9 mouse cellular contexts compared by ENCODE assay signal in genomic region chr19:43905985-43906384, GRCm38 (mm10). TPM values are rescaled to one million over a fixed set of nuclear protein-coding genes. Genes with fewer than 3 reads are reported as not detected.
DNase-seq lines count a peak whose midpoint lies in the region; ATAC-seq and TF ChIP-seq lines count a peak whose summit lies in the region.
"Had no signal": no experiment of that assay in that cellular context is flagged by ENCODE, and none has a peak within 500 bp of the region (broad histone marks: within the 10 kb centered on the region; RNA-seq: fewer than 3 reads in every experiment).

No protein-coding gene starts in this region.

- no peak for ATAC-seq in liver, embryonic 11.5 days (replicated peaks; ENCODE audit: low FRiP score)
- no peak for ATAC-seq in liver, embryonic 14.5 days (ENCODE audit: insufficient read depth)

- H3K36me3 ChIP-seq in liver, embryonic 11.5 days (ENCODE audit: control insufficient read depth, insufficient read depth, low read length), result 0 out of 2 replicates have a peak, but pooled peaks cover 2% of the 10 kb centered on the region
- H3K36me3 ChIP-seq in liver, embryonic 14.5 days (replicated peaks; ENCODE audit: control insufficient read depth, insufficient read depth, low read depth), result no peaks in the 10 kb centered on the region

- no peak for TF ChIP-seq POLR2A in bone marrow macrophage, adult 2 months (IDR thresholded peaks at IDR 0.05; ENCODE audit: borderline replicate concordance, low read depth, low read length)

- H3K9me3 ChIP-seq in liver, embryonic 11.5 days (ENCODE audit: control insufficient read depth, low read length), result no peaks in the 10 kb centered on the region
- H3K9me3 ChIP-seq in liver, embryonic 14.5 days (ENCODE audit: control insufficient read depth, low read length), result no peaks in the 10 kb centered on the region
- H3K9me3 ChIP-seq: midbrain, embryonic 12.5 days had no signal

- TF ChIP-seq CTCF in bone marrow macrophage, adult 2 months (IDR thresholded peaks at IDR 0.05; ENCODE audit: low read depth, low read length), result peak; percentile 38
- TF ChIP-seq CTCF in liver, embryonic 14.5 days (IDR thresholded peaks at IDR 0.05; ENCODE audit: low read depth), result peak; percentile 48

- H3K27me3 ChIP-seq in liver, embryonic 11.5 days (replicated peaks; ENCODE audit: control insufficient read depth, insufficient read depth, low read length), result no peaks in the 10 kb centered on the region
- no peaks in the 10 kb centered on the region for H3K27me3 ChIP-seq in liver, embryonic 14.5 days (ENCODE audit: control insufficient read depth, insufficient read depth, low read length)
- H3K27me3 ChIP-seq: midbrain, embryonic 12.5 days had no signal

- DNase-seq in cerebellum, postnatal 10 days, result peak; percentile 69 to 73
- DNase-seq in cerebellum, adult 9-10 months, result no peak
- DNase-seq in liver, result peak; percentile 30
- DNase-seq in liver, embryonic 11.5 days (ENCODE audit: low spot score), result no peak
- no peak for DNase-seq in liver, embryonic 14.5 days (ENCODE audit: low read depth in 3 of 3, low spot score in 3 of 3)
- peak; percentile 51 for DNase-seq in thymus, postnatal 4 days
- no peak for DNase-seq in urinary bladder, postnatal 10 days (ENCODE audit: low spot score)

- H3K4me2 ChIP-seq in liver, embryonic 11.5 days, result no peak overlapping the region
- H3K4me2 ChIP-seq in liver, embryonic 14.5 days (ENCODE audit: low read depth), result no peak overlapping the region
- H3K4me2 ChIP-seq: midbrain, embryonic 12.5 days had no signal

- TF ChIP-seq EP300 in liver, embryonic 14.5 days (IDR thresholded peaks at IDR 0.05; ENCODE audit: low read depth), result no peak

- no peak overlapping the region for H3K9ac ChIP-seq in liver, embryonic 11.5 days (ENCODE audit: low read depth, low read length)
- H3K9ac ChIP-seq in liver, embryonic 14.5 days (replicated peaks), result no peak overlapping the region
- H3K9ac ChIP-seq: midbrain, embryonic 12.5 days had no signal

- no peaks in the 10 kb centered on the region for H3K4me1 ChIP-seq in liver, embryonic 11.5 days (replicated peaks; ENCODE audit: control insufficient read depth, insufficient read depth, low read length)
- H3K4me1 ChIP-seq in bone marrow macrophage, adult 2 months (ENCODE audit: control insufficient read depth, insufficient read depth, low read length), result no peaks in the 10 kb centered on the region
- no peaks in the 10 kb centered on the region for H3K4me1 ChIP-seq in liver, embryonic 14.5 days (replicated peaks; ENCODE audit: control insufficient read depth in 2 of 2, insufficient read depth in 2 of 2, low read length in 1 of 2)

- 53% methylated on average over 5 of the region's 5 CpGs for WGBS in liver, embryonic 11.5 days
- WGBS in liver, embryonic 14.5 days (ENCODE audit: insufficient replicate concordance), result 51% methylated on average over 5 of the region's 5 CpGs

- no peak overlapping the region for H3K4me3 ChIP-seq in liver, embryonic 11.5 days (ENCODE audit: low read depth, low read length)
- no peak overlapping the region for H3K4me3 ChIP-seq in bone marrow macrophage, adult 2 months (ENCODE audit: insufficient read depth, low read length)
- no peak overlapping the region for H3K4me3 ChIP-seq in liver, embryonic 14.5 days (ENCODE audit: insufficient read depth in 1 of 2, low read depth in 2 of 2, low read length in 2 of 2)
- H3K4me3 ChIP-seq: midbrain, embryonic 12.5 days had no signal

- no peak overlapping the region for H3K27ac ChIP-seq in liver, embryonic 11.5 days (ENCODE audit: low read depth, low read length)
- H3K27ac ChIP-seq in bone marrow macrophage, adult 2 months (ENCODE audit: insufficient read depth, low read depth, low read length), result no peak overlapping the region
- no peak overlapping the region for H3K27ac ChIP-seq in liver, embryonic 14.5 days
- H3K27ac ChIP-seq: midbrain, embryonic 12.5 days had no signal

RNA-seq across cellular contexts. Expression of gene Dnmbp, which starts 34.0 kb away (rescaled TPM):
- 7.5 and 8.7 TPM in 2 replicates for polyA plus RNA-seq in liver, embryonic 11.5 days (2014; fragmentation: Nextera tagmentation; extraction: Ambion mirVana)
- 10.2 and 13.5 TPM in 2 replicates for polyA plus RNA-seq in bone marrow macrophage, adult 2 months (2012; ENCODE audit: insufficient read depth, insufficient read length, missing spikeins)
- polyA plus RNA-seq in liver, embryonic 14.5 days (2012; rRNA removed), result 2.1 and 2.2 TPM in 2 replicates
- 1.3 and 1.5 TPM in 2 replicates for polyA plus RNA-seq in liver, embryonic 14.5 days (2014; fragmentation: Nextera tagmentation; extraction: Ambion mirVana)

Comparison
In these comparisons a context has a peak if more than half of its experiments do, and no peak if none do; other contexts are left out.
1. DNase-seq: peak in cerebellum, postnatal 10 days (2 of 2), liver (single experiment) and thymus, postnatal 4 days (single experiment); none in cerebellum, adult 9-10 months (single experiment), liver, embryonic 11.5 days (single experiment), liver, embryonic 14.5 days (0 of 3) and urinary bladder, postnatal 10 days (single experiment).